In the genomic region with DNA sequence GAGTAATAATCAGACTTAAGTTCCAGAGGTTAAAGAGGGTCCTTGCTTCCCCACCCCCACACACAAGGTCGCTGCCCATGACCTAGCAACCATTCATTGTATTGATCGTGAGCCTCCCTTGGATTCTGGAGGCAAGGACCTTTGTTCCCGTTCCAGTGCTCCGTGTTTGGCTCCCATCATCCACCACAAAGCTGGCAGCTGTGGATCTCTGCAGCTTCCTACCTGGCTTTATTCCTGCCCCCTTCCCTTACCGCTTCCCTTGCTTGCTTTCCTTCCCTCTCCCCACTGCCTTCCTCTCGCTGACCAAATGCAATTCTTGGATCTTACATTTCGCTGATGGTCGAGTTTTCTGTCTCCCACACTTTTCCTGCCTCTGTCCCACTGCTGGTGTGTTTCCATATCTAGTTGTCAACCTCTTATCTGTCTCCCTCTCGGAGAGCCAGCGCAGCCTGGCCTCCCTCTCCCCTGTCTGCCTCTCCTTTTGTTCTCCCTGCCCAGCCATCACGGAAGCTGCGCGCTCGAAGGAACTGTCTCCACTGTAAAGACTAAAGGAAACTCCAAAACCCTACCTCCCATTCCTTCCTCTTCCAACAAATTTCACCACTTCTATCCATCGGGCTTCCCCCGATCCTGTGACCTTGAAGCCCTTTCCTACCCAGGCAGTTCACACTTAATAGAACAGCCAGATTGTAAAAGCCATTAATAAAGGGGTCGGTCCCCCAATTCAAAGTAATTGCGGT, we compare ENCODE assay signal across 8 mouse cellular contexts. TPM values are rescaled to one million over a fixed set of nuclear protein-coding genes. Genes with fewer than 3 reads are reported as not detected.
DNase-seq lines count a peak whose midpoint lies in the region; ATAC-seq and TF ChIP-seq lines count a peak whose summit lies in the region.

No protein-coding gene starts in this region.

- peak overlapping the region; percentile 71 for H3K4me3 ChIP-seq in heart, adult 2 months
- peak overlapping the region; percentile 52 for H3K4me3 ChIP-seq in hindbrain, embryonic 15.5 days
- peak overlapping the region; percentile 55 for H3K4me3 ChIP-seq in midbrain, embryonic 16.5 days (ENCODE audit: low read depth, low read length)

- H3K9ac ChIP-seq in heart, adult 2 months (ENCODE audit: low read depth, low read length): peak overlapping the region; percentile 87
- peak overlapping the region; percentile 66 for H3K9ac ChIP-seq in hindbrain, embryonic 15.5 days
- H3K9ac ChIP-seq in midbrain, embryonic 16.5 days (ENCODE audit: low read depth, low read length): peak overlapping the region; percentile 76

- 16% methylated on average over 18 of the region's 18 CpGs for WGBS in heart, adult 2 months
- WGBS in hindbrain, embryonic 15.5 days: 8% methylated on average over 18 of the region's 18 CpGs
- 3% methylated on average over 18 of the region's 18 CpGs for WGBS in midbrain, embryonic 16.5 days

- no peaks in the 10 kb centered on the region for H3K36me3 ChIP-seq in heart, adult 2 months (ENCODE audit: control insufficient read depth, insufficient read depth, low read length)
- peaks cover 14% of the 10 kb centered on the region for H3K36me3 ChIP-seq in hindbrain, embryonic 15.5 days
- H3K36me3 ChIP-seq in midbrain, embryonic 16.5 days (ENCODE audit: control insufficient read depth, insufficient read depth, low read length): no peaks in the 10 kb centered on the region

- H3K4me2 ChIP-seq in hindbrain, embryonic 15.5 days: peak overlapping the region; percentile 80
- peak overlapping the region; percentile 88 for H3K4me2 ChIP-seq in midbrain, embryonic 16.5 days (ENCODE audit: low read length)

- peaks cover 1% of the 10 kb centered on the region; the same call in 1 of the 2 replicates for H3K27me3 ChIP-seq in heart, adult 2 months (ENCODE audit: control insufficient read depth, insufficient read depth, low read length)
- H3K27me3 ChIP-seq in hindbrain, embryonic 15.5 days: peaks cover 18% of the 10 kb centered on the region
- H3K27me3 ChIP-seq in midbrain, embryonic 16.5 days (ENCODE audit: control insufficient read depth, insufficient read depth, low read depth, low read length): no peaks in the 10 kb centered on the region

- intact Hi-C loops in heart, adult 2 months (cut with DNase I): loop anchor here (2.0 kb wide), 1 partner anchor 18 kb away; no protein-coding TSS in a partner anchor
- intact Hi-C loops in heart, postnatal 14 days (cut with DNase I): loop anchor here (2.0 kb wide), 1 partner anchor 18 kb away; no protein-coding TSS in a partner anchor

- no peak for ATAC-seq in hindbrain, embryonic 15.5 days (ENCODE audit: low FRiP score, low read depth)
- no peak for ATAC-seq in midbrain, embryonic 16.5 days
- ATAC-seq in erythroid progenitor cell, adult 5-6 weeks (replicated peaks; ENCODE audit: low FRiP score, poor library complexity, severe bottlenecking): no peak

- TF ChIP-seq EP300 in heart, adult 2 months (IDR thresholded peaks at IDR 0.05; ENCODE audit: insufficient read depth, low read depth, low read length): no peak

- peak overlapping the region; percentile 81 for H3K27ac ChIP-seq in heart, adult 2 months
- H3K27ac ChIP-seq in hindbrain, embryonic 15.5 days (replicated peaks): peak overlapping the region; percentile 88
- H3K27ac ChIP-seq in midbrain, embryonic 16.5 days (ENCODE audit: low read length): peak overlapping the region; percentile 79

- no peak for TF ChIP-seq CTCF in heart, adult 2 months (IDR thresholded peaks at IDR 0.05)

- H3K9me3 ChIP-seq in hindbrain, embryonic 15.5 days: no peaks in the 10 kb centered on the region
- H3K9me3 ChIP-seq in midbrain, embryonic 16.5 days (replicated peaks; ENCODE audit: control insufficient read depth, low read length, poor library complexity, severe bottlenecking): no peaks in the 10 kb centered on the region

- no peaks in the 10 kb centered on the region for H3K79me2 ChIP-seq in heart, adult 2 months (replicated peaks; ENCODE audit: control insufficient read depth, insufficient read depth, low read length)

- peak in 1 of 2 experiments; percentile 25 for DNase-seq in heart, adult 2 months
- no peak for DNase-seq in heart, postnatal 14 days
- DNase-seq in embryo, embryonic 9.5 days (ENCODE audit: extremely low spot score): peak; percentile 57
- DNase-seq in frontal cortex, adult 2 months (ENCODE audit: extremely low spot score in 1 of 2, low spot score in 1 of 2): no peak
- no peak for DNase-seq in left cerebral cortex, adult 9 months (ENCODE audit: low spot score in 2 of 2)

- peaks cover 11% of the 10 kb centered on the region for H3K4me1 ChIP-seq in heart, adult 2 months (ENCODE audit: control insufficient read depth, insufficient read depth, low read length)
- peaks cover 59% of the 10 kb centered on the region for H3K4me1 ChIP-seq in hindbrain, embryonic 15.5 days (replicated peaks)
- peaks cover 34% of the 10 kb centered on the region for H3K4me1 ChIP-seq in midbrain, embryonic 16.5 days (ENCODE audit: control insufficient read depth, insufficient read depth, low read length)

- TF ChIP-seq POLR2A in heart, adult 2 months (IDR thresholded peaks at IDR 0.05; ENCODE audit: insufficient read depth, low read depth, low read length): no peak

RNA-seq across cellular contexts. Expression of gene Mmp14, which starts 0.8 kb away (rescaled TPM):
- total RNA-seq in heart, adult 2 months (2021): 10 to 100 TPM; 11.2 to 16.5 TPM
- polyA plus RNA-seq in heart, adult 2 months (2012; rRNA removed): 23.5 and 26.5 TPM in 2 replicates
- total RNA-seq in heart, postnatal 14 days (2021): 10 to 100 TPM; 53.6 to 60.0 TPM
- 51.1 and 53.4 TPM in 2 replicates for polyA plus RNA-seq in hindbrain, embryonic 15.5 days (2015; fragmentation: Nextera tagmentation; extraction: Ambion mirVana)
- 43.5 and 43.9 TPM in 2 replicates for polyA plus RNA-seq in midbrain, embryonic 16.5 days (2015; fragmentation: Nextera tagmentation; extraction: Ambion mirVana)
- total RNA-seq in erythroid progenitor cell, adult 5-6 weeks (2015; ENCODE audit: low replicate concordance): 1.8 TPM in 1 of 2 replicates, not detected in the other
- total RNA-seq in erythroid progenitor cell, adult 5-6 weeks (2017; ENCODE audit: low replicate concordance): 1.4 and 1.7 TPM in 2 replicates
- polyA plus RNA-seq in frontal cortex, adult 2 months (2012; rRNA removed): 17.3 and 22.0 TPM in 2 replicates

RNA-seq across cellular contexts. Expression of gene Mrpl52, which starts 3.9 kb away (rescaled TPM):
- total RNA-seq in heart, adult 2 months (2021): 100 to 1,000 TPM; 115 to 129 TPM
- 76.7 and 168 TPM in 2 replicates for polyA plus RNA-seq in heart, adult 2 months (2012; rRNA removed)
- 100 to 1,000 TPM; 102 to 116 TPM for total RNA-seq in heart, postnatal 14 days (2021)
- 241 and 251 TPM in 2 replicates for polyA plus RNA-seq in hindbrain, embryonic 15.5 days (2015; fragmentation: Nextera tagmentation; extraction: Ambion mirVana)
- polyA plus RNA-seq in midbrain, embryonic 16.5 days (2015; fragmentation: Nextera tagmentation; extraction: Ambion mirVana): 247 and 252 TPM in 2 replicates
- total RNA-seq in erythroid progenitor cell, adult 5-6 weeks (2015; ENCODE audit: low replicate concordance): 74.6 and 93.1 TPM in 2 replicates
- total RNA-seq in erythroid progenitor cell, adult 5-6 weeks (2017; ENCODE audit: low replicate concordance): 1.1 and 26.1 TPM in 2 replicates
- 137 and 147 TPM in 2 replicates for polyA plus RNA-seq in frontal cortex, adult 2 months (2012; rRNA removed)

RNA-seq across cellular contexts. Expression of gene Slc7a7, which starts 13.0 kb away (rescaled TPM):
- 1 to 10 TPM; 4.6 to 5.1 TPM for total RNA-seq in heart, adult 2 months (2021)
- polyA plus RNA-seq in heart, adult 2 months (2012; rRNA removed): 22.0 and 27.0 TPM in 2 replicates
- 1 to 10 TPM; 6.2 to 6.5 TPM for total RNA-seq in heart, postnatal 14 days (2021)
- polyA plus RNA-seq in hindbrain, embryonic 15.5 days (2015; fragmentation: Nextera tagmentation; extraction: Ambion mirVana): 4.5 and 5.9 TPM in 2 replicates
- polyA plus RNA-seq in midbrain, embryonic 16.5 days (2015; fragmentation: Nextera tagmentation; extraction: Ambion mirVana): 4.3 and 4.9 TPM in 2 replicates
- total RNA-seq in erythroid progenitor cell, adult 5-6 weeks (2015; ENCODE audit: low replicate concordance): 1.7 and 2.5 TPM in 2 replicates
- total RNA-seq in erythroid progenitor cell, adult 5-6 weeks (2017; ENCODE audit: low replicate concordance): 1.4 and 1.9 TPM in 2 replicates
- polyA plus RNA-seq in frontal cortex, adult 2 months (2012; rRNA removed): 2.9 and 3.3 TPM in 2 replicates

RNA-seq across cellular contexts. Expression of gene Lrp10, which starts 33.4 kb away (rescaled TPM):
- 10 to 100 TPM; 47.6 to 60.6 TPM for total RNA-seq in heart, adult 2 months (2021)
- 61.3 and 72.4 TPM in 2 replicates for polyA plus RNA-seq in heart, adult 2 months (2012; rRNA removed)
- 10 to 100 TPM; 63.2 to 65.6 TPM for total RNA-seq in heart, postnatal 14 days (2021)
- polyA plus RNA-seq in hindbrain, embryonic 15.5 days (2015; fragmentation: Nextera tagmentation; extraction: Ambion mirVana): 30.3 and 34.3 TPM in 2 replicates
- 26.9 and 28.2 TPM in 2 replicates for polyA plus RNA-seq in midbrain, embryonic 16.5 days (2015; fragmentation: Nextera tagmentation; extraction: Ambion mirVana)
- 21.0 and 22.0 TPM in 2 replicates for total RNA-seq in erythroid progenitor cell, adult 5-6 weeks (2015; ENCODE audit: low replicate concordance)
- total RNA-seq in erythroid progenitor cell, adult 5-6 weeks (2017; ENCODE audit: low replicate concordance): 23.0 and 38.6 TPM in 2 replicates
- 34.4 and 37.4 TPM in 2 replicates for polyA plus RNA-seq in frontal cortex, adult 2 months (2012; rRNA removed)

RNA-seq across cellular contexts. Expression of gene Rem2, which starts 45.3 kb away (rescaled TPM):
- not detected for total RNA-seq in heart, adult 2 months (2021)
- not detected in 2 replicates for polyA plus RNA-seq in heart, adult 2 months (2012; rRNA removed)
- not detected for total RNA-seq in heart, postnatal 14 days (2021)
- 39.7 and 42.2 TPM in 2 replicates for polyA plus RNA-seq in hindbrain, embryonic 15.5 days (2015; fragmentation: Nextera tagmentation; extraction: Ambion mirVana)
- polyA plus RNA-seq in midbrain, embryonic 16.5 days (2015; fragmentation: Nextera tagmentation; extraction: Ambion mirVana): 46.0 and 48.9 TPM in 2 replicates
- not detected in 2 replicates for total RNA-seq in erythroid progenitor cell, adult 5-6 weeks (2015; ENCODE audit: low replicate concordance)
- not detected in 2 replicates for total RNA-seq in erythroid progenitor cell, adult 5-6 weeks (2017; ENCODE audit: low replicate concordance)
- polyA plus RNA-seq in frontal cortex, adult 2 months (2012; rRNA removed): 5.3 and 7.3 TPM in 2 replicates
